Mouse (Mus musculus) midbrain, embryonic 13.5 days (tissue): ENCODE measurements at regions not wholly inside any gene's neighbourhood (a gene's known extent, or its start where the extent isn't known, plus 50 kb on each side); places are given as distances from the start of the nearest gene placed in this dataset.

Source experiments
- ATAC-seq: fragments of 200-750 bp; cut with Nextera tagmentation; 2 replicates; pipeline ENCODE4 v1.8.0; 2017; ENCODE audit warnings: mild to moderate bottlenecking, moderate TSS enrichment, moderate library complexity
- H3K27ac ChIP-seq: fragments of 300-500 bp; sonication (generic); 2 replicates; pipeline ENCODE4 v1.5.1; 2015; ENCODE audit warnings: inconsistent platforms, mild to moderate bottlenecking, moderate library complexity
- H3K27me3 ChIP-seq: fragments of 300-500 bp; sonication (generic); 2 replicates; pipeline ENCODE4 v1.6.1; 2015; ENCODE audit warnings: mild to moderate bottlenecking, inconsistent platforms
- H3K36me3 ChIP-seq: fragments of 300-500 bp; sonication (generic); 2 replicates; pipeline ENCODE4 v1.6.1; 2015; ENCODE audit warnings: mild to moderate bottlenecking, inconsistent platforms
- H3K4me1 ChIP-seq: fragments of 300-500 bp; sonication (generic); replicated peaks from 2 replicates; pipeline ENCODE4 v1.6.1; 2015; ENCODE audit warnings: inconsistent platforms
- H3K4me2 ChIP-seq: fragments of 300-500 bp; sonication (generic); replicated peaks from 2 replicates; pipeline ENCODE4 v1.6.1; 2015; ENCODE audit warnings: moderate library complexity, mild to moderate bottlenecking, inconsistent platforms
- H3K4me3 ChIP-seq: fragments of 300-500 bp; sonication (generic); replicated peaks from 2 replicates; pipeline ENCODE4 v1.5.1; 2015; ENCODE audit warnings: mild to moderate bottlenecking, inconsistent platforms
- H3K9ac ChIP-seq: fragments of 300-500 bp; sonication (generic); replicated peaks from 2 replicates; pipeline ENCODE4 v1.6.1; 2015; ENCODE audit warnings: mild to moderate bottlenecking, inconsistent platforms
- H3K9me3 ChIP-seq: fragments of 300-500 bp; sonication (generic); 2 replicates; pipeline ENCODE4 v1.6.1; 2016; ENCODE audit warnings: mild to moderate bottlenecking, inconsistent platforms
- whole genome bisulfite sequencing: fragments of 180-500 bp; shearing (Covaris S2); methylation state at CpG from one replicate; pipeline ENCODE4 v1.1.7; 2015; 5-methylcytosine and 5-hydroxymethylcytosine counted together

GRCm38 (mm10) chr1:184550491-184550890 lies 181.9 kb downstream of the Hlx start:
- no peak overlapping the region for H3K4me2 ChIP-seq
- no peaks in the 10 kb centered on the region for H3K9me3 ChIP-seq
- WGBS = 87% methylated on average over 2 of the region's 2 CpGs
- H3K27me3 ChIP-seq = no peaks in the 10 kb centered on the region
- no peak overlapping the region for H3K4me3 ChIP-seq
- no peak overlapping the region for H3K9ac ChIP-seq
- no peaks in the 10 kb centered on the region for H3K36me3 ChIP-seq
- ATAC-seq = no peak
- no peaks in the 10 kb centered on the region for H3K4me1 ChIP-seq
- no peak overlapping the region for H3K27ac ChIP-seq

GRCm38 (mm10) chr1:184547650-184548235 lies 184.7 kb downstream of the Hlx start:
- H3K27me3 ChIP-seq = no peaks in the 10 kb centered on the region
- H3K4me2 ChIP-seq = no peak overlapping the region
- no peaks in the 10 kb centered on the region for H3K9me3 ChIP-seq
- no peaks in the 10 kb centered on the region for H3K4me1 ChIP-seq
- H3K36me3 ChIP-seq = no peaks in the 10 kb centered on the region
- H3K27ac ChIP-seq = no peak overlapping the region
- WGBS = 91% methylated on average over 15 of the region's 15 CpGs
- no peak overlapping the region for H3K4me3 ChIP-seq
- ATAC-seq = no peak
- H3K9ac ChIP-seq = no peak overlapping the region

- no peaks in the 10 kb centered on the region for H3K36me3 ChIP-seq
- H3K4me3 ChIP-seq = no peak overlapping the region
- no peak for ATAC-seq
- no peaks in the 10 kb centered on the region for H3K27me3 ChIP-seq
- no peaks in the 10 kb centered on the region for H3K9me3 ChIP-seq
- no peaks in the 10 kb centered on the region for H3K4me1 ChIP-seq
- H3K9ac ChIP-seq = no peak overlapping the region
- WGBS = 87% methylated on average over 5 of the region's 5 CpGs
- H3K27ac ChIP-seq = no peak overlapping the region
- H3K4me2 ChIP-seq = no peak overlapping the region
These were observed 186.2 kb downstream of the Hlx start for GRCm38 (mm10) chr1:184546140-184546661.

GRCm38 (mm10) chr1:184545111-184545510 lies 187.3 kb downstream of the Hlx start:
- no peaks in the 10 kb centered on the region for H3K27me3 ChIP-seq
- no peak overlapping the region for H3K4me3 ChIP-seq
- H3K9me3 ChIP-seq = no peaks in the 10 kb centered on the region
- ATAC-seq = no peak
- H3K36me3 ChIP-seq = no peaks in the 10 kb centered on the region
- H3K9ac ChIP-seq = no peak overlapping the region
- no peak overlapping the region for H3K27ac ChIP-seq
- no peak overlapping the region for H3K4me2 ChIP-seq
- 89% methylated on average over 4 of the region's 4 CpGs for WGBS
- no peaks in the 10 kb centered on the region for H3K4me1 ChIP-seq

GRCm38 (mm10) chr1:184542321-184543115 lies 189.9 kb downstream of the Hlx start:
- H3K27ac ChIP-seq = no peak overlapping the region
- H3K36me3 ChIP-seq = no peaks in the 10 kb centered on the region
- no peak overlapping the region for H3K4me3 ChIP-seq
- no peaks in the 10 kb centered on the region for H3K9me3 ChIP-seq
- no peak overlapping the region for H3K4me2 ChIP-seq
- H3K4me1 ChIP-seq = no peaks in the 10 kb centered on the region
- H3K9ac ChIP-seq = no peak overlapping the region
- ATAC-seq = no peak
- WGBS = 86% methylated on average over 11 of the region's 11 CpGs
- no peaks in the 10 kb centered on the region for H3K27me3 ChIP-seq

GRCm38 (mm10) chr1:184539818-184540217 lies 192.6 kb downstream of the Hlx start:
- Histone ChIP-seq H3K27ac (no peak overlapping the region), H3K9me3 (no peaks in the 10 kb centered on the region), H3K36me3 (no peaks in the 10 kb centered on the region), H3K27me3 (no peaks in the 10 kb centered on the region), H3K9ac (no peak overlapping the region), H3K4me1 (no peaks in the 10 kb centered on the region), H3K4me3 (no peak overlapping the region), H3K4me2 (no peak overlapping the region)
- 78% methylated on average over 7 of the region's 7 CpGs for WGBS
- no peak for ATAC-seq

GRCm38 (mm10) chr1:184536311-184537200 lies 195.9 kb downstream of the Hlx start:
- Histone ChIP-seq H3K4me1 (no peaks in the 10 kb centered on the region), H3K4me3 (no peak overlapping the region), H3K9me3 (no peaks in the 10 kb centered on the region), H3K4me2 (no peak overlapping the region), H3K36me3 (no peaks in the 10 kb centered on the region), H3K27me3 (no peaks in the 10 kb centered on the region), H3K27ac (no peak overlapping the region), H3K9ac (no peak overlapping the region)
- 88% methylated on average over 11 of the region's 11 CpGs for WGBS
- ATAC-seq = no peak

- H3K4me1 ChIP-seq = no peaks in the 10 kb centered on the region
- H3K36me3 ChIP-seq = no peaks in the 10 kb centered on the region
- no peaks in the 10 kb centered on the region for H3K27me3 ChIP-seq
- no peak overlapping the region for H3K4me2 ChIP-seq
- no peak overlapping the region for H3K9ac ChIP-seq
- no peak overlapping the region for H3K27ac ChIP-seq
- no peak overlapping the region for H3K4me3 ChIP-seq
- H3K9me3 ChIP-seq = no peaks in the 10 kb centered on the region
- no peak for ATAC-seq
- 93% methylated on average over 3 of the region's 3 CpGs for WGBS
These were observed 196.7 kb downstream of the Hlx start for GRCm38 (mm10) chr1:184535691-184536090.

- no peaks in the 10 kb centered on the region for H3K9me3 ChIP-seq
- ATAC-seq = no peak
- no peaks in the 10 kb centered on the region for H3K4me1 ChIP-seq
- no peak overlapping the region for H3K4me2 ChIP-seq
- H3K27me3 ChIP-seq = no peaks in the 10 kb centered on the region
- no peaks in the 10 kb centered on the region for H3K36me3 ChIP-seq
- H3K9ac ChIP-seq = no peak overlapping the region
- H3K27ac ChIP-seq = no peak overlapping the region
- 93% methylated on average over 4 of the region's 4 CpGs for WGBS
- no peak overlapping the region for H3K4me3 ChIP-seq
These were observed 197.9 kb downstream of the Hlx start for GRCm38 (mm10) chr1:184534511-184534910.

GRCm38 (mm10) chr1:184533870-184534269 lies 198.5 kb downstream of the Hlx start:
- no peak overlapping the region for H3K4me3 ChIP-seq
- H3K9ac ChIP-seq = no peak overlapping the region
- no peaks in the 10 kb centered on the region for H3K36me3 ChIP-seq
- no peak overlapping the region for H3K27ac ChIP-seq
- H3K4me1 ChIP-seq = no peaks in the 10 kb centered on the region
- ATAC-seq = no peak
- no peaks in the 10 kb centered on the region for H3K9me3 ChIP-seq
- no peaks in the 10 kb centered on the region for H3K27me3 ChIP-seq
- 76% methylated on average over 5 of the region's 5 CpGs for WGBS
- H3K4me2 ChIP-seq = no peak overlapping the region

GRCm38 (mm10) chr1:184532488-184533055 lies 199.8 kb downstream of the Hlx start:
- 84% methylated on average over 8 of the region's 8 CpGs for WGBS
- Histone ChIP-seq H3K4me3 (no peak overlapping the region), H3K27ac (no peak overlapping the region), H3K4me2 (no peak overlapping the region), H3K9me3 (no peaks in the 10 kb centered on the region), H3K36me3 (no peaks in the 10 kb centered on the region), H3K9ac (no peak overlapping the region), H3K27me3 (no peaks in the 10 kb centered on the region), H3K4me1 (no peaks in the 10 kb centered on the region)
- ATAC-seq = no peak
